Mouse (Mus musculus): ENCODE measurements around the gene Gria3.

Gria3 gene

DNA sequence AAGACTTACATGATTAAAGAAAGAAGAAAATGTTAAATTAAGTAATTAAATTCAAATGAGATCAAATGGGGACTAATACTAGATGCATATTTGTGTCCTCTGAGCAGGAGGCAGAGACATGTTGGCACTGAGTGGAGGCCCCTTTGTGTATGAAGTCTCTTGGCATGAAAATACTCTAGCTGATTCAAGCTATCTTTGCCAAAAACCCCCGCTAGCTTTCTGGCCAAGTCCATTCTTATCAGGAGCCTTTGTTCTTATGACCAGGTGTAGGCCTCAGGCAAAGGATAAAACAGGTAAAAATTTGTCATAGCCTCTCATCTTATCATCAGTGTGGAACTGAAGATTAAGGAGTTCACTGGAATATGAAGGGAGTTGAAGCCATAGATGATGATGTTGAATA lies 206.5 kb downstream of the Gria3 start:
- no peaks in the 10 kb centered on the region for H3K27me3 ChIP-seq (ENCODE audit: insufficient read depth, low read length)
- H3K4me3 ChIP-seq (replicated peaks; ENCODE audit: low read length) = no peak overlapping the region
- no peaks in the 10 kb centered on the region for H3K36me3 ChIP-seq (ENCODE audit: insufficient read depth, low read length)
- H3K9me3 ChIP-seq (ENCODE audit: low read length) = no peaks in the 10 kb centered on the region
- no peaks in the 10 kb centered on the region for H3K4me1 ChIP-seq (replicated peaks; ENCODE audit: low read depth, low read length)
- TF ChIP-seq CTCF (conservative IDR thresholded peaks at IDR 0.05; ENCODE audit: low read length) (no peak), NANOG (IDR thresholded peaks at IDR 0.05; ENCODE audit: borderline replicate concordance, low read length) (no peak), POU5F1 (IDR thresholded peaks at IDR 0.05; ENCODE audit: borderline replicate concordance, low read length) (no peak)

DNA sequence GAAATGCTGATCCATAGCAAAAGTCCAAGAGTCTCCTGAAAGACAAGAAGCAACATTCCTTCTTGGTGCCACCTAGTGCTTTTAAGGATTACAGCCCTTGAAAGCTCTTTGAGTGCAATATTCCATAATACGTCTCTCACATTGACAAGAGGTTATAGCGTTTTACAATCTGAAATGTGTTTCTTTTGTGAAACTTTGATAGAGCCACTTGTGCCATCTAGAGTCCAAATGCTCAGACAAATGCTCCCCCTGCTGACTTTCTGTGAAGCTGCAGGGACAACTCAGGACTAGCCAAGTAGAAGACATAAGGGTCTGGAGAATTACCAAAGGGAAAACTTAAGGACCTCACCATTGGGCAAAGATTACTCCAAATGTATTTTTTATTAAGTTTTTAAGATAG lies 214.3 kb downstream of the Gria3 start:
- Histone ChIP-seq H3K36me3 (ENCODE audit: insufficient read depth, low read length) (no peaks in the 10 kb centered on the region), H3K9me3 (ENCODE audit: low read length) (no peaks in the 10 kb centered on the region), H3K4me1 (replicated peaks; ENCODE audit: low read depth, low read length) (no peaks in the 10 kb centered on the region), H3K4me3 (replicated peaks; ENCODE audit: low read length) (no peak overlapping the region), H3K27me3 (ENCODE audit: insufficient read depth, low read length) (no peaks in the 10 kb centered on the region)
- TF ChIP-seq CTCF (conservative IDR thresholded peaks at IDR 0.05; ENCODE audit: low read length) (peak; percentile 16; the same call in 1 of the 2 replicates), NANOG (IDR thresholded peaks at IDR 0.05; ENCODE audit: borderline replicate concordance, low read length) (no peak)

DNA sequence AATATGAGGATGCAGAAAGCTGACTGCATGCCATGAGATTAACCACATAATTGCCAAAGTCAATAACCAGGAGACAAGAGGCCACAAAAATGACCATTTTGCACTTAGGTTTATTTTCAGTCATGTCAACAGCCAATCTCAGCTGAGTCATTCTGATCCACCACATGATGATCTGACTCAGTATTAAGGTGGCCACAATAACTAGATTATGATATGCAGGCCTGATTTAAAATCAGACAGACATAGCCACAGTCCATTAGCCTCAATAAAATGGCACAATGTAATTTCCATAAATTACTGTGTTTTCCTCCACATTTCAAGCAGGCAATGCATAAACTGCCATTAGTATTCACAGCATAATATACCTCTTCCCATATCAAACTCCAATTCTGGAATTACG lies 216.3 kb downstream of the Gria3 start:
- Histone ChIP-seq H3K36me3 (ENCODE audit: insufficient read depth, low read length) (no peaks in the 10 kb centered on the region), H3K4me3 (replicated peaks; ENCODE audit: low read length) (no peak overlapping the region), H3K4me1 (replicated peaks; ENCODE audit: low read depth, low read length) (no peaks in the 10 kb centered on the region), H3K9me3 (ENCODE audit: low read length) (no peaks in the 10 kb centered on the region), H3K27me3 (ENCODE audit: insufficient read depth, low read length) (no peaks in the 10 kb centered on the region)
- no peak for TF ChIP-seq CTCF (conservative IDR thresholded peaks at IDR 0.05; ENCODE audit: low read length)
- no peak for TF ChIP-seq NANOG (IDR thresholded peaks at IDR 0.05; ENCODE audit: borderline replicate concordance, low read length)
- TF ChIP-seq POU5F1 (IDR thresholded peaks at IDR 0.05; ENCODE audit: borderline replicate concordance, low read length) = no peak

DNA sequence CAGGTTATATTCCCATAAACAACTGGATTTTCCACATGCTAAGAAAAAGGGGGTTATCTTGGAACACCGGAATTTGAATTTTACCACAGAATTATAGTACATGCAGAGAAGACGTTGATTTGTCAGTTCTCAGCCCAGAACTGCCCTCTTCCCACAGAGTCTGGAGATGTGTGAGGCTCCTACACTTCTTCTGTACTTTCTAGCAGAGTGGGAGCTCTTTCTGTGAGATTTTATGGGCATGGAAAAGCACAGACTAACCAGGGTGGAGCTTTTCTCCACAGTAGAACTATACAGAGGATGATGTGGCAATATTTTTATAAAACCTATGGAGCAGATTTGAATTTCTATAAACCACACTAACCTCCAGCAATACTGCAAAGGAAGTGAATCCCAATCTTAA lies 217.7 kb downstream of the Gria3 start:
- TF ChIP-seq POU5F1 (IDR thresholded peaks at IDR 0.05; ENCODE audit: borderline replicate concordance, low read length) (no peak), CTCF (conservative IDR thresholded peaks at IDR 0.05; ENCODE audit: low read length) (no peak), NANOG (IDR thresholded peaks at IDR 0.05; ENCODE audit: borderline replicate concordance, low read length) (no peak)

DNA sequence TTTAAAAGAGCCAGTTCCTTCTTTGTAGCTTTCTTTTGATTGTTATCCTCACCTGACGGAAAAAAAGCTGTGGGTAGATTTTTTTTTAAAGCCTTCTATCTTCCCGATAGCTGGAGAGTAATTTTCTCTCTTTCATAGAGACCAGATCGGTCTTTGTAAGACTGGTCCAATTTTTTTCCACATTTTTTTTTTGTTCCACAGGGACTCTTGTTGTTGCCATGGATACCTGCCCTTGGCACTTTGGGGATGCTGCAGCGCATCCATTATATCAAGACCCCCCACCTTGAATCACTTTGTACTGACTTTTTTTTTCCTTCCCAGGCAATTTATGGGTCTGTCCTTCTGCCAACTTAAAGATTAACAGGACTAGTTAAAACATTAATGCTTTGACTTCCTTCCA lies 232.9 kb downstream of the Gria3 start:
- H3K4me1 ChIP-seq (replicated peaks; ENCODE audit: low read depth, low read length) = no peaks in the 10 kb centered on the region
- no peaks in the 10 kb centered on the region for H3K27me3 ChIP-seq (ENCODE audit: insufficient read depth, low read length)
- H3K36me3 ChIP-seq (ENCODE audit: insufficient read depth, low read length) = no peaks in the 10 kb centered on the region
- no peaks in the 10 kb centered on the region for H3K9me3 ChIP-seq (ENCODE audit: low read length)
- TF ChIP-seq NANOG (IDR thresholded peaks at IDR 0.05; ENCODE audit: borderline replicate concordance, low read length) = no peak
- TF ChIP-seq POU5F1 (IDR thresholded peaks at IDR 0.05; ENCODE audit: borderline replicate concordance, low read length) = no peak
- no peak for TF ChIP-seq CTCF (conservative IDR thresholded peaks at IDR 0.05; ENCODE audit: low read length)
- no peak overlapping the region for H3K4me3 ChIP-seq (replicated peaks; ENCODE audit: low read length)

More for the DNA sequence above, 217.7 kb downstream of the Gria3 start:
- H3K4me1 ChIP-seq (replicated peaks; ENCODE audit: low read depth, low read length) = no peaks in the 10 kb centered on the region
- no peaks in the 10 kb centered on the region for H3K27me3 ChIP-seq (ENCODE audit: insufficient read depth, low read length)
- no peaks in the 10 kb centered on the region for H3K9me3 ChIP-seq (ENCODE audit: low read length)
- no peaks in the 10 kb centered on the region for H3K36me3 ChIP-seq (ENCODE audit: insufficient read depth, low read length)
- no peak overlapping the region for H3K4me3 ChIP-seq (replicated peaks; ENCODE audit: low read length)

DNA sequence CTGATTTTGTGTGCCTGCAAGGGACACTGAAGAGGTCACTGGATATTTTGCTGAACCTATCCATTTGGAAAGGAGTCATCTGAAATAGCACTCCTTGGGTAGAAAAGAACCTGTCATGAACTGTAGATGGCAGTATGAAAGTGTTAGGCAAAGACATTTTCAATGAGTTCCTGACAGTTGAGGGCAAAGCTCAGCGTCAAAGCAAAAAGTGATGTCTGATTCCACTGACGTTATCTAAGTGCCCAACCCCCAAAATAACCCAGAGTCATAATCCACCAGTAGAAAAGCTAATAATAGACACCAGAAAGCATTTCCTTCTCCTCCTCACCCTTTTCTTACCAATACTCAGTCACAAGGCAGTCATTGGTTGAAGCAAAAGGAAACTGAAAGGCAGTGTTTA lies 244.3 kb downstream of the Gria3 start:
- H3K9me3 ChIP-seq (ENCODE audit: low read length) = no peaks in the 10 kb centered on the region
- TF ChIP-seq NANOG (IDR thresholded peaks at IDR 0.05; ENCODE audit: borderline replicate concordance, low read length) (no peak), POU5F1 (IDR thresholded peaks at IDR 0.05; ENCODE audit: borderline replicate concordance, low read length) (no peak)
- no peaks in the 10 kb centered on the region for H3K36me3 ChIP-seq (ENCODE audit: insufficient read depth, low read length)
- no peaks in the 10 kb centered on the region for H3K4me1 ChIP-seq (replicated peaks; ENCODE audit: low read depth, low read length)
- no peak overlapping the region for H3K4me3 ChIP-seq (replicated peaks; ENCODE audit: low read length)
- H3K27me3 ChIP-seq (ENCODE audit: insufficient read depth, low read length) = no peaks in the 10 kb centered on the region

DNA sequence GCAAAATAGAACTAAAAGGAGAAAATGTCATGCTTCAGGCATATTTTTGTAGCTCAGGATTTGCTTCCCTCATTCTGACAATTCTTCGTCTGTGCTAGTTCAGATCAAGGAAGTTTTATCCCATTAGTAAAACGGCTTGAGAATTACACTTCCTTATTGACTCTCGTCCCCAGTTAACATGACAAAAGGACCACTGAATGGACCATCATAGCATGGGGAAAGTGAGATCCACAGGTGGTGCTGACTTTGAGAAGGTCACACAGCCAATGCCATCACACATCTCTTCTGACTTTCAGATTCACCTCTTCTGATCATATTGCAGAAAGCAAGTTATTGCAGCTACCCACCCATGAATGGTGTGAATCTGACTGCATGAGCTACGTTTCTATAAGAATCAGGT lies 257.1 kb downstream of the Gria3 start:
- TF ChIP-seq CTCF (conservative IDR thresholded peaks at IDR 0.05; ENCODE audit: low read length) (no peak), POU5F1 (IDR thresholded peaks at IDR 0.05; ENCODE audit: borderline replicate concordance, low read length) (0 out of 2 replicates have a peak, but pooled peaks have one; percentile 29), NANOG (IDR thresholded peaks at IDR 0.05; ENCODE audit: borderline replicate concordance, low read length) (peak; percentile 95)
- H3K4me3 ChIP-seq (replicated peaks; ENCODE audit: low read length) = no peak overlapping the region
- H3K4me1 ChIP-seq (replicated peaks; ENCODE audit: low read depth, low read length) = no peaks in the 10 kb centered on the region
- H3K9me3 ChIP-seq (ENCODE audit: low read length) = no peaks in the 10 kb centered on the region
- no peaks in the 10 kb centered on the region for H3K27me3 ChIP-seq (ENCODE audit: insufficient read depth, low read length)
- H3K36me3 ChIP-seq (ENCODE audit: insufficient read depth, low read length) = no peaks in the 10 kb centered on the region

DNA sequence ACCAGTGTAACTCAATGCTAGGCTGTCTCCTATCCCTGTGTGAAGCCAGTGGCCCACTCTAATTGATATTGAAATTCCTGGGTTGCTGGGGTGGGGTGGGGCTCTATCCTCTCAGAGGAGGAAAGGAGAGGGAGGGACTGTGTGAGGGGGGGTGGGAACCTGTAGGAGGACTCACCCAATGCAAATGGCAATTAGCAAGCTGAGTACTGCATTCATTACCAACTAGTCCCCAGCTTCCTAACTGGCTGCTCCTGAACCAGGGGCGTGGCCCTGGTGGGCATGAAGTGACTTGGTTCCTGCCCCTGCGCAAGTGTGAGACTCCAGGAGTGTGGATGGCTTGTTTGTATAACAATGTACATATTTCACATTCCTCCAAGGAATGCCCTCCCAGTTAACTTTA lies 288.2 kb downstream of the Gria3 start:
- H3K9me3 ChIP-seq (ENCODE audit: low read length) = no peaks in the 10 kb centered on the region
- no peaks in the 10 kb centered on the region for H3K36me3 ChIP-seq (ENCODE audit: insufficient read depth, low read length)
- H3K4me1 ChIP-seq (replicated peaks; ENCODE audit: low read depth, low read length) = peaks cover 14% of the 10 kb centered on the region; the same call in 1 of the 2 replicates
- no peaks in the 10 kb centered on the region for H3K27me3 ChIP-seq (ENCODE audit: insufficient read depth, low read length)
- TF ChIP-seq NANOG (IDR thresholded peaks at IDR 0.05; ENCODE audit: borderline replicate concordance, low read length) (peak; percentile 59; the same call in 1 of the 2 replicates), POU5F1 (IDR thresholded peaks at IDR 0.05; ENCODE audit: borderline replicate concordance, low read length) (no peak), CTCF (conservative IDR thresholded peaks at IDR 0.05; ENCODE audit: low read length) (no peak)
- no peak overlapping the region for H3K4me3 ChIP-seq (replicated peaks; ENCODE audit: low read length)

DNA sequence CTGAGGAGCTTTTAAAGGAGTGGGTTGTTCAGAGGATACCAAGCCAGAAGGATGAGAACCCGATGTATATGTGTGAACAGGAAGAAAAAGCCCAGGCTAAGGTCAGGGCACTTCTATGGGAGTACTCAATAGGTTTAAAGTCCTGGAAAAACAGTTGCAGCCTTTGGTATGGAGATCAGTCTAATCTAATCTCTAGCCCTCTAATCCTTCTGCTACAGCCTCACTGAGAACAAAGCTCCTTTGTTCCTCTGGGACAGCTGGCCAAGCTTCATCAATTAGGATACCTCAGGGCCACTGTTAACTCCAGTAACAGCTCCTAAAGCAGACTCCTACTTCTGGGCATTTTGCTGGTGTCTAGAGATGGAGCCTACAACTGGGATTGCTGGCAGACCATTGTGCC lies 291.4 kb downstream of the Gria3 start:
- no peak for TF ChIP-seq NANOG (IDR thresholded peaks at IDR 0.05; ENCODE audit: borderline replicate concordance, low read length)
- TF ChIP-seq CTCF (conservative IDR thresholded peaks at IDR 0.05; ENCODE audit: low read length) = no peak
- no peak for TF ChIP-seq POU5F1 (IDR thresholded peaks at IDR 0.05; ENCODE audit: borderline replicate concordance, low read length)
- Histone ChIP-seq H3K27me3 (ENCODE audit: insufficient read depth, low read length) (no peaks in the 10 kb centered on the region), H3K4me1 (replicated peaks; ENCODE audit: low read depth, low read length) (peaks cover 14% of the 10 kb centered on the region; the same call in 1 of the 2 replicates), H3K4me3 (replicated peaks; ENCODE audit: low read length) (no peak overlapping the region), H3K9me3 (ENCODE audit: low read length) (no peaks in the 10 kb centered on the region), H3K36me3 (ENCODE audit: insufficient read depth, low read length) (no peaks in the 10 kb centered on the region)
